Mouse (Mus musculus) neutrophil, adult 5-6 weeks (primary cell): Measurements from ENCODE around the gene Ssxb6. TPM values are rescaled to one million over a fixed set of nuclear protein-coding genes. Genes with fewer than 3 reads are reported as not detected.
"Not testable (repeated sequence)": the region's sequence is repeated elsewhere in the genome, so short reads cannot be mapped to it uniquely, and the experiment has no call there.

Source experiments
- ATAC-seq: fragments of 151-379, 151-347 bp; 2 replicates; pipeline ENCODE4 v1.8.0; 2017; ENCODE audit warnings: mild to moderate bottlenecking, moderate TSS enrichment; ENCODE audit not compliant: insufficient number of reproducible peaks, poor library complexity, low FRiP score, severe bottlenecking; ENCODE audit errors: extremely low read depth
- total RNA-seq: library from RNA; stranded (forward); fragments of 200-1000 nt; gene quantifications from 2 replicates; pipeline ENCODE4 v1.2.3, GENCODE M21; 2017

Gene Ssxb6
- not detected in 2 replicates for total RNA-seq

- not testable (repeated sequence) for ATAC-seq
Measured at GRCm38 (mm10) chrX:8548155-8548554, at the start of gene Ssxb6. Ssxb6 (minus strand) TSS chrX:8548255.

DNA sequence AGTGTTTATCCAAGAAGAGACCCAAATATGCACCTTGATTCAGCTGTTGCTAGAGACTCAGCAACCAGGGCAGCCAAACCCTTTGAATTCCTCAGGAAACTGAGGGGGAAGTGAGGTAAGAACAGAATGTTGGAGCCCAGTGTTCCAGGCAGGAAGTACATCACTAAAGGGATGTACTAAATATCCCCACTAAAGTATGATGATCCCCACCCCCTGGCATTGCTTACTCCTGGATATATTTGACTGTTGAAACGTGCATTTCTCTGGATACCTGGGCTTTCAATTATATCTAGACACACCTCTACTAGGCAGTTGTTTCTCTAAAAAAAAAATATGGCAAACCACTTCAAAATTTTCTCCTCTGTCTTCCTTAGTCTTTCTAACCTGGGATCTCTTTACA, 43.7 kb upstream of the Ssxb6 start, which contains the start of gene Ssxb3:
TSS of gene Ssxb3 (minus strand) at position 101 of the 400 bp plus-strand sequence.
- ATAC-seq = not testable (repeated sequence)

- ATAC-seq = no peak
Measured at GRCm38 (mm10) chrX:8524854-8525253, 23.2 kb downstream of the Ssxb6 start, which contains the start of gene Gm14459. Gm14459 (minus strand) TSS chrX:8524954.

Other genes starting within 250 kb of the Ssxb6 start
- gene Ssxb10, start 220.8 kb downstream of the Ssxb6 start, total RNA-seq = not detected in 2 replicates
- not detected in 2 replicates for gene Ssxb9, start 181.3 kb downstream of the Ssxb6 start, total RNA-seq
- not detected in 2 replicates for gene Ssxb1, start 134.9 kb downstream of the Ssxb6 start, total RNA-seq
- gene Ssxb2, start 86.5 kb downstream of the Ssxb6 start, total RNA-seq = not detected in 2 replicates
- not detected in 2 replicates for gene Gm14459, start 23.3 kb downstream of the Ssxb6 start, total RNA-seq
- gene Ssxb3, start 43.6 kb upstream of the Ssxb6 start, total RNA-seq = not detected in 2 replicates
- not detected in 2 replicates for gene Ssxb8, start 142.6 kb upstream of the Ssxb6 start, total RNA-seq
- gene Ssx9, start 200.2 kb upstream of the Ssxb6 start, total RNA-seq = not detected in 2 replicates